Mouse (Mus musculus): ENCODE measurements around the gene Lcn9.

GRCm38 (mm10) chr2:25844097-25844496 is 21.1 kb downstream of the Lcn9 start:
- TF ChIP-seq CTCF (IDR thresholded peaks at IDR 0.05; ENCODE audit: low read depth, low read length) = no peak
- no peak for TF ChIP-seq POLR2A (IDR thresholded peaks at IDR 0.05; ENCODE audit: borderline replicate concordance, low read depth, low read length)
